Comparison of ENCODE assay signal across 14 mouse cellular contexts in the genomic region with DNA sequence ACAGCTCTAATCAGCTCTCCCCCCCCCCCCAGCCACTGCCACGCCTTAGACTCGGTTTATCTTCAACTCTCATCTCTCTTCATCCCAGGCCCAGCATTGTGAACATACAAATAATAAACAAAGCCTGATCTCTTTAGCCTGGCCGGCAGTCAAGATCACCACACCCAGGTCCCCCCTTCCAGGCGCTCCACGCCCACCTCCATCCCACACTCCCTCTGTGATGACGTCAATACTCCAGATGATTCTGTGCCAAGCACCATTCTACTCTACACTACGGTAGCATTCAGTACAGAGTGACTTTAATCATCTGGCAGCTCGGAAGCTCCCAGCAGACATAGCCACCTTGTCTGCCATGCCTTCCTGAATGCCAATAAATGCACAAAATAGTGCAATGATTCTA. TPM values are rescaled to one million over a fixed set of nuclear protein-coding genes. Genes with fewer than 3 reads are reported as not detected.
DNase-seq lines count a peak whose midpoint lies in the region; ATAC-seq and TF ChIP-seq lines count a peak whose summit lies in the region.
"Had no signal": no experiment of that assay in that cellular context is flagged by ENCODE, and none has a peak within 500 bp of the region (broad histone marks: within the 10 kb centered on the region; RNA-seq: fewer than 3 reads in every experiment).

No protein-coding gene starts in this region.

- WGBS in intestine, embryonic 15.5 days, result 31% methylated on average over 8 of the region's 8 CpGs
- WGBS in intestine, embryonic 16.5 days, result 31% methylated on average over 8 of the region's 8 CpGs
- 31% methylated on average over 8 of the region's 8 CpGs for WGBS in heart, adult 2 months
- WGBS in forebrain, postnatal 0 days, result 59% methylated on average over 8 of the region's 8 CpGs

- no peak for TF ChIP-seq EP300 in heart, adult 2 months (IDR thresholded peaks at IDR 0.05; ENCODE audit: insufficient read depth, low read depth, low read length)

- 0 out of 2 replicates have a peak, but pooled peaks have one; percentile 6 for ATAC-seq in intestine, embryonic 15.5 days
- ATAC-seq in intestine, embryonic 16.5 days, result no peak
- ATAC-seq in forebrain, postnatal 0 days, result no peak
- ATAC-seq: forebrain, embryonic 16.5 days had no signal

- H3K4me3 ChIP-seq in intestine, embryonic 15.5 days (replicated peaks), result no peak overlapping the region
- H3K4me3 ChIP-seq in intestine, embryonic 16.5 days (ENCODE audit: low read length), result no peak overlapping the region
- no peak overlapping the region for H3K4me3 ChIP-seq in heart, adult 2 months
- H3K4me3 ChIP-seq in forebrain, postnatal 0 days (ENCODE audit: low read depth, low read length), result no peak overlapping the region
- H3K4me3 ChIP-seq: embryonic facial prominence, embryonic 15.5 days; neural tube, embryonic 13.5 days had no signal

- H3K27me3 ChIP-seq in intestine, embryonic 15.5 days (replicated peaks), result no peaks in the 10 kb centered on the region
- H3K27me3 ChIP-seq in intestine, embryonic 16.5 days (replicated peaks; ENCODE audit: control insufficient read depth, insufficient read depth, low read length), result no peaks in the 10 kb centered on the region
- no peaks in the 10 kb centered on the region for H3K27me3 ChIP-seq in heart, adult 2 months (ENCODE audit: control insufficient read depth, insufficient read depth, low read length)
- no peaks in the 10 kb centered on the region for H3K27me3 ChIP-seq in forebrain, postnatal 0 days (ENCODE audit: insufficient read depth, low read length)
- H3K27me3 ChIP-seq: embryonic facial prominence, embryonic 15.5 days had no signal

- H3K4me1 ChIP-seq in intestine, embryonic 15.5 days (replicated peaks), result peaks cover 31% of the 10 kb centered on the region
- peaks cover 36% of the 10 kb centered on the region for H3K4me1 ChIP-seq in intestine, embryonic 16.5 days (ENCODE audit: control insufficient read depth, insufficient read depth, low read length)
- peaks cover 5% of the 10 kb centered on the region for H3K4me1 ChIP-seq in heart, adult 2 months (ENCODE audit: control insufficient read depth, insufficient read depth, low read length)
- peaks cover 32% of the 10 kb centered on the region for H3K4me1 ChIP-seq in forebrain, postnatal 0 days (ENCODE audit: insufficient read depth)

- TF ChIP-seq POLR2A in heart, adult 2 months (IDR thresholded peaks at IDR 0.05; ENCODE audit: insufficient read depth, low read depth, low read length), result no peak

- H3K36me3 ChIP-seq in intestine, embryonic 15.5 days, result no peaks in the 10 kb centered on the region
- H3K36me3 ChIP-seq in intestine, embryonic 16.5 days (ENCODE audit: control insufficient read depth, insufficient read depth, low read length), result no peaks in the 10 kb centered on the region
- no peaks in the 10 kb centered on the region for H3K36me3 ChIP-seq in heart, adult 2 months (ENCODE audit: control insufficient read depth, insufficient read depth, low read length)
- no peaks in the 10 kb centered on the region for H3K36me3 ChIP-seq in forebrain, postnatal 0 days (ENCODE audit: insufficient read depth)
- H3K36me3 ChIP-seq: embryonic facial prominence, embryonic 15.5 days; neural tube, embryonic 13.5 days had no signal

- intact Hi-C loops in heart, adult 2 months (cut with DNase I), result loop anchor here (5.0 kb wide), 1 partner anchor 46 kb away; the partner anchor contains the start of gene Mb21d2
- intact Hi-C loops in heart, postnatal 10 days (cut with DNase I), result no loop called here

- H3K9me3 ChIP-seq in intestine, embryonic 15.5 days, result no peaks in the 10 kb centered on the region
- no peaks in the 10 kb centered on the region for H3K9me3 ChIP-seq in intestine, embryonic 16.5 days (ENCODE audit: control insufficient read depth, low read length)
- H3K9me3 ChIP-seq in forebrain, postnatal 0 days (ENCODE audit: low read length), result no peaks in the 10 kb centered on the region
- H3K9me3 ChIP-seq: embryonic facial prominence, embryonic 15.5 days; neural tube, embryonic 13.5 days had no signal

- H3K9ac ChIP-seq in intestine, embryonic 15.5 days, result no peak overlapping the region
- H3K9ac ChIP-seq in intestine, embryonic 16.5 days (ENCODE audit: low read depth, low read length), result no peak overlapping the region
- no peak overlapping the region for H3K9ac ChIP-seq in heart, adult 2 months (ENCODE audit: low read depth, low read length)
- H3K9ac ChIP-seq in forebrain, postnatal 0 days, result no peak overlapping the region
- H3K9ac ChIP-seq: embryonic facial prominence, embryonic 15.5 days; neural tube, embryonic 13.5 days had no signal

- no peak overlapping the region for H3K27ac ChIP-seq in intestine, embryonic 15.5 days
- H3K27ac ChIP-seq in intestine, embryonic 16.5 days (ENCODE audit: low read length), result no peak overlapping the region
- no peak overlapping the region for H3K27ac ChIP-seq in heart, adult 2 months
- H3K27ac ChIP-seq in forebrain, postnatal 0 days (ENCODE audit: low read depth, low read length), result no peak overlapping the region
- H3K27ac ChIP-seq: embryonic facial prominence, embryonic 15.5 days; macrophage had no signal

- H3K79me2 ChIP-seq in heart, adult 2 months (replicated peaks; ENCODE audit: control insufficient read depth, insufficient read depth, low read length), result no peaks in the 10 kb centered on the region

- peak; percentile 24 to 35 for DNase-seq in heart, adult 2 months
- peak; percentile 28 to 36 for DNase-seq in heart, postnatal 10 days
- DNase-seq in lung, postnatal 25 days (ENCODE audit: low spot score), result peak; percentile 61
- no peak for DNase-seq in adrenal gland, adult 2 months
- DNase-seq in forebrain, postnatal 0 days, result no peak
- no peak for DNase-seq in thymus, adult 18-20 months
- DNase-seq: kidney, postnatal 4 days; thymus, postnatal 36 days had no signal

- no peak overlapping the region for H3K4me2 ChIP-seq in intestine, embryonic 15.5 days (replicated peaks)
- no peak overlapping the region for H3K4me2 ChIP-seq in intestine, embryonic 16.5 days (ENCODE audit: low read depth, low read length)
- no peak overlapping the region for H3K4me2 ChIP-seq in forebrain, postnatal 0 days (ENCODE audit: low read depth)
- H3K4me2 ChIP-seq: embryonic facial prominence, embryonic 15.5 days had no signal

- no peak for TF ChIP-seq CTCF in heart, adult 2 months (IDR thresholded peaks at IDR 0.05)
- no peak for TF ChIP-seq CTCF in forebrain, postnatal 0 days (IDR thresholded peaks at IDR 0.05; ENCODE audit: low read depth)

RNA-seq across cellular contexts. Expression of gene Mb21d2, which starts 47.7 kb away (rescaled TPM):
- polyA plus RNA-seq in intestine, embryonic 15.5 days (2015; fragmentation: Nextera tagmentation; extraction: Ambion mirVana), result 9.0 and 9.1 TPM in 2 replicates
- polyA plus RNA-seq in intestine, embryonic 16.5 days (2015; fragmentation: Nextera tagmentation; extraction: Ambion mirVana), result 6.6 and 7.2 TPM in 2 replicates
- total RNA-seq in heart, adult 2 months (2021), result 1 to 10 TPM; 7.7 to 8.3 TPM
- 8.2 and 9.2 TPM in 2 replicates for polyA plus RNA-seq in heart, adult 2 months (2012; rRNA removed)
- total RNA-seq in heart, postnatal 10 days (2021), result 10 to 100 TPM in 1 of 2 experiments, 1 to 10 TPM in 1; 7.4 to 11.9 TPM
- total RNA-seq in adrenal gland, adult 2 months (2021), result 10 to 100 TPM; 10.0 to 11.6 TPM
- polyA plus RNA-seq in adrenal gland, adult 2 months (2012; rRNA removed), result 11.9 and 14.1 TPM in 2 replicates
- total RNA-seq in forebrain, postnatal 0 days (2014; rRNA removed), result 45.3 and 47.0 TPM in 2 replicates
- 15.2 and 15.8 TPM in 2 replicates for polyA plus RNA-seq in forebrain, postnatal 0 days (2015; fragmentation: Nextera tagmentation; extraction: Ambion mirVana)

Comparison
In these comparisons a context has a peak if more than half of its experiments do, and no peak if none do; other contexts are left out.
1. DNase-seq: peak in heart, adult 2 months (2 of 2), heart, postnatal 10 days (2 of 2) and lung, postnatal 25 days (single experiment); none in adrenal gland, adult 2 months (single experiment), forebrain, postnatal 0 days (single experiment) and thymus, adult 18-20 months (0 of 2).